Mouse (Mus musculus) liver, postnatal 0 days (tissue): ENCODE measurements around the gene Sidt1. TPM values are rescaled to one million over a fixed set of nuclear protein-coding genes. Genes with fewer than 3 reads are reported as not detected.

Source experiments
- ATAC-seq: fragments of 200-750 bp; cut with Nextera tagmentation; 2 replicates; pipeline ENCODE4 v1.8.0; 2017; ENCODE audit warnings: mild to moderate bottlenecking, moderate library complexity
- DNase-seq: peaks from one replicate; pipeline ENCODE4 v3.0.0-alpha.2; 2016
- H3K27ac ChIP-seq: fragments of 300-500 bp; sonication (generic); 2 replicates; pipeline ENCODE4 v1.5.1; 2014; ENCODE audit warnings: antibody characterized with exemption, moderate library complexity, mild to moderate bottlenecking, low read depth
- H3K27me3 ChIP-seq: fragments of 300-500 bp; sonication (generic); 2 replicates; pipeline ENCODE4 v1.6.1; 2014; ENCODE audit warnings: low read length, control low read depth, mixed read lengths; ENCODE audit not compliant: insufficient read depth
- H3K36me3 ChIP-seq: fragments of 300-500 bp; sonication (generic); replicated peaks from 2 replicates; pipeline ENCODE4 v1.6.1; 2014; ENCODE audit warnings: mild to moderate bottlenecking, control low read depth, low read length, moderate library complexity, mixed read lengths; ENCODE audit not compliant: insufficient read depth
- H3K4me1 ChIP-seq: fragments of 300-500 bp; sonication (generic); 2 replicates; pipeline ENCODE4 v1.6.1; 2014; ENCODE audit warnings: antibody characterized with exemption, mild to moderate bottlenecking, control low read depth; ENCODE audit not compliant: insufficient read depth
- H3K4me2 ChIP-seq: fragments of 300-500 bp; sonication (generic); 2 replicates; pipeline ENCODE4 v1.6.1; 2014; ENCODE audit warnings: low read depth, mild to moderate bottlenecking, low read length, moderate library complexity, mixed read lengths
- H3K4me3 ChIP-seq: fragments of 300-500 bp; sonication (generic); 2 replicates; pipeline ENCODE4 v1.5.1; 2014; ENCODE audit warnings: low read depth, low read length
- H3K9ac ChIP-seq: fragments of 300-500 bp; sonication (generic); replicated peaks from 2 replicates; pipeline ENCODE4 v1.6.1; 2014; ENCODE audit warnings: mild to moderate bottlenecking, moderate library complexity
- H3K9me3 ChIP-seq: fragments of 300-500 bp; sonication (generic); 2 replicates; pipeline ENCODE4 v1.6.1; 2016; ENCODE audit warnings: mild to moderate bottlenecking, control low read depth, low read length, mixed read lengths
- CTCF ChIP-seq: sonication (generic); IDR thresholded peaks from 2 replicates; pipeline ENCODE4 v1.5.1; 2016; ENCODE audit warnings: antibody characterized with exemption, low read depth
- EP300 ChIP-seq: IDR thresholded peaks from 2 replicates; pipeline ENCODE4 v1.6.1; 2016; ENCODE audit warnings: antibody characterized with exemption, low read depth, mild to moderate bottlenecking
- WGBS: fragments of 180-500 bp; shearing (Covaris S2); extraction: QIAGEN DNeasy Blood & Tissue Kit; methylation state at CpG from one replicate; pipeline ENCODE4 v1.1.7; 2014; ENCODE audit not compliant: insufficient replicate concordance; 5-methylcytosine and 5-hydroxymethylcytosine counted together
- polyA plus RNA-seq: library from polyadenylated mRNA; unstranded; fragments of >200 nt; fragmentation: Nextera tagmentation; extraction: Ambion mirVana; gene quantifications from 2 replicates; pipeline ENCODE4 v1.2.1, GENCODE M21; 2015

Gene Sidt1
- polyA plus RNA-seq, 1 experiment from 2014 or later = 0.02 TPM

DNA sequence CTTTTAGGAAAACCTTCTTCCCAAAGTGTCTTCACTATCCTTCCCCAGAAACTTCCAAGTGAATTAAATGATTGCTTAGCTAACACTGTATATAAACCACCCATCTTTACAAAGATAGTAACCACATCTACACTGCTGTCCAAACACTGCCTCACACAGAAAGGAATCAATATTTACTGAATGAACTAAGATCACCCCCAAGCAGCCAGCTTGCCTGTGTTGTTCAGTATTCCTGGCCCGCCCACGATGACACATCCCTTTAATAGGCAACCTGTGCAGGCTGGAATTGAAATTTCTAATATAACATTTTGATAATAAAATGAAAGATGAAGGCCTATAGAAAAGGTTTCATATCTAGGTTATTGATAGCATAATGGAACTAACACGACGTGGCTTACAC, 16.6 kb downstream of the Sidt1 start:
- no peak overlapping the region for H3K4me3 ChIP-seq
- no peak for DNase-seq
- H3K9me3 ChIP-seq = no peaks in the 10 kb centered on the region

DNA sequence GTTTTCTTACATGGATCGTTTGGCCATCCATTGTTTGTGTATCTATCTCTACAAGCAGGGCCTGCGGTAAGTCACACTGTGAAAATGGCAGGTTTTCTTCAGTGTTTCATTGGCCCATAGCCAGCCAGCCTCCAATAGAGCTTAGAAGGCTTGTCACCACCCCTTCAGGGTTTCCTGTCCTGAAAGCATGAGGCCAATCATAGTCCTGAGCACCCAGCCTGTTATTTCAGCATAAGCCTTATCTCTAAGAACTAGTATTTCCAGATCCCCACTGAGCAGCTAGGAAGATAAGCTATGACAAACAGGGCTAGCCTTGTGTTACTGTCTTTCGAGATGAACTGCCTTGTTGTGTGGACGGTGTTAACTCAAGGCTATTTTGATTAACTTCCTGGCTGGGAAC, 19.6 kb downstream of the Sidt1 start:
- WGBS = 30% methylated on average over 4 of the region's 4 CpGs
- no peak overlapping the region for H3K4me2 ChIP-seq
- peak; percentile 49; the same call in 1 of the 2 replicates for ATAC-seq

More for the DNA sequence above, 16.6 kb downstream of the Sidt1 start:
- no peaks in the 10 kb centered on the region for H3K36me3 ChIP-seq
- peak; percentile 68 for ATAC-seq
- TF ChIP-seq CTCF (no peak), EP300 (no peak)
- H3K9ac ChIP-seq = no peak overlapping the region
- H3K4me2 ChIP-seq = no peak overlapping the region
- H3K27ac ChIP-seq = no peak overlapping the region
- 73% methylated on average over 4 of the region's 4 CpGs for WGBS
- no peaks in the 10 kb centered on the region for H3K27me3 ChIP-seq
- no peaks in the 10 kb centered on the region for H3K4me1 ChIP-seq

DNA sequence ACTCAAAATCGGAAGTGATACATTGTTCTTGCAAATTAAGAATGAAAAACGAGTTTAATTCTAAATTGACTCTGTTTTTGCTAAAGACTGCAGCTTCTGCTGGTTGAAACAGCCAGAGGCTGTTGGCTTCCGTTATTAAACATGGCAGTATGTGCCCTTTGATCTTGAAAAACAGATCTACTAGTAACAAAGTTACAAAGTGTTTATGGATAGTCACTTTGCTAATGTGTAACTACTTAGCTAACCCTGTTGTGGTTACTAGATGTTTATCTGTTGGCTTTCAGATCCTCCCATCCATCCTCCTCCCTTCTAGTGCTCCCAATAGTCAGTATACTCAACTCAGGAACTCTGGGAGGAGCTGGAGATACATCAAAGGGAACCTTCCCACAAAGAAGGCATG, 27.4 kb downstream of the Sidt1 start:
- H3K36me3 ChIP-seq = no peaks in the 10 kb centered on the region
- ATAC-seq = peak; percentile 60
- 53% methylated on average over 3 of the region's 3 CpGs for WGBS
- no peak for TF ChIP-seq CTCF
- no peak for TF ChIP-seq EP300
- H3K27ac ChIP-seq = no peak overlapping the region
- H3K27me3 ChIP-seq = no peaks in the 10 kb centered on the region
- DNase-seq = no peak
- 0 out of 2 replicates have a peak, but pooled peaks cover 5% of the 10 kb centered on the region for H3K4me1 ChIP-seq
- no peak overlapping the region for H3K4me3 ChIP-seq
- H3K9me3 ChIP-seq = no peaks in the 10 kb centered on the region
- H3K9ac ChIP-seq = no peak overlapping the region
- H3K4me2 ChIP-seq = no peak overlapping the region

More for the DNA sequence above, 19.6 kb downstream of the Sidt1 start:
- DNase-seq = no peak
- TF ChIP-seq EP300 (no peak), CTCF (no peak)
- Histone ChIP-seq H3K9ac (no peak overlapping the region), H3K4me1 (no peaks in the 10 kb centered on the region), H3K9me3 (no peaks in the 10 kb centered on the region), H3K4me3 (no peak overlapping the region), H3K36me3 (no peaks in the 10 kb centered on the region), H3K27ac (no peak overlapping the region), H3K27me3 (no peaks in the 10 kb centered on the region)

DNA sequence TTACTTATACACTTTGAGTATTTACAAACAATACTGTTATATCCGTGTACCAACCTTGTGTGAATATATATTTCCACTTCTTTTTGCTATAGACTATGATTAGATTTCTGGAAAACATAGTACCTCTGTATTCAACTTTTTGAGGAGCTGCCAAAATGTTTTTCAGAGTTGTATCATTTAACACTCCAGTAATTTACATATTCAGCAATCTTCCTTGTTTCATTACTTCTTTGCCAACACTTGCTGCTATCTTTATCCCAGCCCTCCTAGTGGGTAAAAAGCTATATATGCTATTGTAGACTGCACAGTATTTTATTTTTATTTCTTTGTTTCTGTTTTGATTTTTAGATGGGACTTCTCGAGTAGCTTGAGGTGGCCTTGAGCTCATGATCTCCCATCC, 29.2 kb downstream of the Sidt1 start:
- ATAC-seq = no peak
- WGBS = 61% methylated on average over 2 of the region's 2 CpGs
- Histone ChIP-seq H3K27ac (no peak overlapping the region), H3K9ac (no peak overlapping the region), H3K4me3 (no peak overlapping the region), H3K36me3 (no peaks in the 10 kb centered on the region), H3K4me2 (no peak overlapping the region), H3K27me3 (no peaks in the 10 kb centered on the region), H3K4me1 (0 out of 2 replicates have a peak, but pooled peaks cover 5% of the 10 kb centered on the region), H3K9me3 (no peaks in the 10 kb centered on the region)
- no peak for DNase-seq
- TF ChIP-seq EP300 (no peak), CTCF (no peak)

DNA sequence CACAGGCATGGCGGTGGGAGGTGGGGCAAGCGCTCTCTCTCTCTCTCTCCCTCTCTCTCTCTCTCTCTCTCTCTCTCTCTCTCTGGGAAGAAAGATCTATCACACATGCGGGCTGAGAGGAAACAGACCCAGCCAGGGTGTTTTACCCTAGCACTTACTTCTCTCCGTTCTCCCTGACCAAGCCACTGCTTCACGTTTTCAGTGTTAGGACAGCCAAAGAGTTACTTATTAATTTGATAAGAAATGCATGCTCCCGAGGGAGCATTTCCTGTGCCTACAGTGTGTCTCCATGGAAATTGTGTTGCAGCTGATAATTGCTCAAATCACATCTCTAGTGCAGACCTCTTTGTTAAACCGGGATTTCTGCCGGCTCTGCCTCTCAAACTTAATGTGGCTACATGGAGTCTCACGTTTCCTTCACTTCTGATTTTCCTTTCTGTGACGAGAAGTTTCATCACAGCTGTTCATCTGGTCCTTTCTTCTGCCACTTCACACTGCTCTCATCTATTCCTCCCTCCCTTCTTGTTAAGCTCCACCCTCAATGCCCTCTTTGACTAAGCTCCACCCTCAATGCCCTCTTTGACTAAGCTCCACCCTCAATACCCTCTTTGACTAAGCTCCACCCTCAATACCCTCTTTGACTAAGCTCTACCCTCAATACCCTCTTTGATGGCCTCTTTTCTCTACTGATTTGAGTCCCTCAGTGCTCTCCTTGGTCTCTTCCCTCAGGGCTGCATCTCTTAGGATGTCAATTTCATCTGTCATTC, 30.7 kb downstream of the Sidt1 start:
- Histone ChIP-seq H3K27ac (no peak overlapping the region), H3K4me3 (no peak overlapping the region), H3K4me2 (0 out of 2 replicates have a peak overlapping the region, but pooled peaks have one; percentile 13), H3K9ac (no peak overlapping the region), H3K36me3 (no peaks in the 10 kb centered on the region), H3K27me3 (no peaks in the 10 kb centered on the region), H3K4me1 (0 out of 2 replicates have a peak, but pooled peaks cover 5% of the 10 kb centered on the region), H3K9me3 (no peaks in the 10 kb centered on the region)
- TF ChIP-seq CTCF = no peak
- no peak for TF ChIP-seq EP300
- ATAC-seq = no peak
- WGBS = 48% methylated on average over 10 of the region's 10 CpGs
- no peak for DNase-seq

DNA sequence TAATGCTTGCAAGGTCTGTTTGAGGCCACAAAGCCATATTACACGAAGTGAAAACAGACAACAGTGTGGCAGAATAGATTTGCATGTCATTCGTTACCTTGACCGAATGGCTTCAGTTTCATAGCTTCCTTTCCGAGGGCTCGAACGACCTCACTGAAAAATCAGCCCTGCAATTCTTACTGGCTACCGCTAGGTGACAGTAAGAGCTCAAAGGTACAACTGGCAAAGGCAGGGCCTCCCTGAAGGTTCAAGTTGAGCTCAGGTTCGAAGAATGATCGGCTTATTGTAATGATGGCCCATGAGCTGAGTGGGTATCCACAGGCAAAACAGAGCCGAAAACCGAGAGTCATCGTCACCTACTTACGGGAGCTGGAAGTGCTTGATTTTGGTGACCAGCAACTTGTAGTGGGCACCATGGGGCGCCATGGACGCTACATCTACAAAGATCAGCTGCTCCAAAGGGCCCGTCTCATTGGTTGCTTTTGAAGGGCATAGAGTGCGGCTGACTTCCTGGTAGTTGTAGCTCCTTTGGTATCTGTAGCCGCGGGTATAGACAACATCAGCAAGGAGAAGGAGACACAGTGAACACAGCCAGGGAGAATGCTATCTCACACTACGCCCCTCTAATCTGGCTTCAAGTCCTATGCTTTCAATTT, 33.4 kb downstream of the Sidt1 start:
- 74% methylated on average over 20 of the region's 20 CpGs for WGBS

More for the DNA sequence above, 33.4 kb downstream of the Sidt1 start:
- DNase-seq (no peak), ATAC-seq (no peak)
- no peak overlapping the region for H3K9ac ChIP-seq
- H3K36me3 ChIP-seq = no peaks in the 10 kb centered on the region
- H3K9me3 ChIP-seq = no peaks in the 10 kb centered on the region
- no peak overlapping the region for H3K4me3 ChIP-seq
- H3K27ac ChIP-seq = no peak overlapping the region
- H3K27me3 ChIP-seq = no peaks in the 10 kb centered on the region
- no peak for TF ChIP-seq EP300
- TF ChIP-seq CTCF = peak; percentile 72
- 0 out of 2 replicates have a peak, but pooled peaks cover 5% of the 10 kb centered on the region for H3K4me1 ChIP-seq
- no peak overlapping the region for H3K4me2 ChIP-seq
